Mouse (Mus musculus): Measurements from ENCODE around the gene Tmem132a.

The Tmem132a gene

DNA sequence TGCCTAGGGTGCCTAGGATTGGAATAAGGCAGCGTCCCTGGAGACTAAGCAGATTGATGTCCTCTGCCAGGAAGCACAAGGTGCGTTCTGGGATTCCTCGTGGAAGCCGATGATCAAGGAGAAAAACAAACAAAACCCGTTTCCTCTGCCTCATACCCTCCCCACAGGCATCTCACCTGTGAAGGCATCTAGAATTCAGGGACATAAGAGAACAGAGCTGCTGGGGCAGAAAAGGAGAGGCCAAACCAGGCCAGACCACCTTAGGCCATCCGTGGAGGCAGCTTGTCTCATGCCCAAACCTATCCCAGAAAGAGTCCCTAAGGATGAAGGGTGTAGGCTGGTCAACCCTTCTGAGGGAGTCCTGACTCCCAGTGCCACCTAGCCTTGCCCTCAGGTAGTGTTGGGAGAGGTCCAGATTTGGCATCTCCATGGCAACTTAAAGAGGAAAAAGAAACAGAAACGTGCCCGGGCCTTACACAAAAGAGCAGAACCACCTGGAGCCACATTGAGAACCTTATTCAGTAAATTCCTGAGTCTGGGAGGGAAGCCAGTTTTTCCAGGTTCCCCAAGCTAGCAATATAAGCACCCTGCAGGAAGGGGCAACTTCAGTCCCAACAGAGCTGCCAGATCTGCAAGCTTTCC lies at the start of gene Tmem132a:
Gene Tmem132a (minus strand): TSS at position 55 of the 642 bp plus-strand sequence.
- no peak for DNase-seq (ENCODE audit: inconsistent ontology term)

DNA sequence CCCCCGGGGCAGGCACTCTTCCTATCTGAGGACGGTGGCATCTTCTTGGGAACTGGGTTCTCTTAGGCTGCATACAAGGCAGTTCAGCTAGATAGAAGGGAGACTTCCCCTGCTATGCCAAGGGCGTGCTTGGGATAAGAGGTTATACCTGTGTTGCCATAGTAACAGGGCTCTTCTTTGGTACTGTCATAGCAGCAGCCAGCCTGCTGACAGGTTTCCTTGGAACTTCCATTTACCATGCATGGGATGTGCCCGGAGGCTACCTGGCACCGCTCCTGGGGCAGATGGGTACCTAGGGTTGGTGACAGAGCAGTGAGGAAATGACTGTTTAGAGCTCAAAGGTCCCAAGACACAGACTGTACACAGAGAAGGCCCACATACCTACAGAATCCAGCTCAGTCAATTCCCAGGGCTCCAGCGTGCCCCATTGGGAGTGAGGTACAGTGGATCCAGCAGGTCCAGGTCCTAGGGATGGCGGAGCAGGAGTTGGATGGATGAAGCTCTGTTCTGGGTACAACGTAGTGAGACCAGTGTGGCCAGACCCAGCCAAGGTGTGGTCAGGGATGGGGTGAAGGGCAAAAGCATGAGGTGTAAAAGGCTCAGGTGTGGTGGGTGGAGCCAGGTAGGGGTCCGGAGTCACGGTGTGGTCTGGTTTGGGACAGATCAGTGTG lies 48.7 kb upstream of the Tmem132a start:
- no peak for DNase-seq (ENCODE audit: inconsistent ontology term)

DNA sequence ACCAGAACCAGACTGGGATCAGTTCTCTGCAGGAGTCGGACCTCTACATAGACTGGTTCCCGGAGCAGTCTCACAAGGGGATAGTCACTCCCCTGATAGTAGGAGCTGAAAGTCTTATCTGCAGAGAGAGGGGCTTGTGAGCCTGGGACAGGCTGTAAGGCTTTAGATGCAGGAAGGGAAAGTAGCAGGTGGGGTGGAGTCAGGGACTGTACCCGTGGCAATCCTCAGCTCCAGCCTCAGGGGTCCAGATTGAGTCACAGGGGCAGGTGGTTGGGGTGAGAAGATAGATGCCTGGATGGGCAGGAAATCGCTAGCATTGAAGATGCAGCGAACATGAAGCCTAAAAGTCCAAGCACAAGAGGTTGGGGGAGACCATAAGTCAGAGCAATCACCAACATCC lies 46.8 kb upstream of the Tmem132a start:
- DNase-seq (ENCODE audit: inconsistent ontology term): no peak

DNA sequence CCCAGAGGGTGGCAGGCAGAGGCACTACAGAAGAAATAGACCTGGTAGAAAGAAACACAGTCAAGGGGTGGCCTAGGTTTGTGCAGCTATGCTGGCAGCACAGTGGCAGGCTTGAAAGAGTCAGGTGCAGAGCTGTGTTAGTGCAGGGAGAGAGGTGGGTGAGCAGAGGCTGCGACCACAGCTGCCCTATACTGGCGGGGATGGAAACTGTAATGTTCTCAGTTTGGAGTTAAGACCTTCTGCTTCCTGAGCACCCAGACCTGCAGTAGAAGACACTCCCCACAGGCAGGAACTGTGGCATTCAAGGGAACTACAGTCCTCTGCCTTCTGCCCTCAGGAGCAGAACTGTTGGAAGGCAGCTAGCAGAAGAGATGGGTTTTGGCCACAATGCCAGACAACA lies 45.1 kb upstream of the Tmem132a start:
- no peak for DNase-seq (ENCODE audit: inconsistent ontology term)

DNA sequence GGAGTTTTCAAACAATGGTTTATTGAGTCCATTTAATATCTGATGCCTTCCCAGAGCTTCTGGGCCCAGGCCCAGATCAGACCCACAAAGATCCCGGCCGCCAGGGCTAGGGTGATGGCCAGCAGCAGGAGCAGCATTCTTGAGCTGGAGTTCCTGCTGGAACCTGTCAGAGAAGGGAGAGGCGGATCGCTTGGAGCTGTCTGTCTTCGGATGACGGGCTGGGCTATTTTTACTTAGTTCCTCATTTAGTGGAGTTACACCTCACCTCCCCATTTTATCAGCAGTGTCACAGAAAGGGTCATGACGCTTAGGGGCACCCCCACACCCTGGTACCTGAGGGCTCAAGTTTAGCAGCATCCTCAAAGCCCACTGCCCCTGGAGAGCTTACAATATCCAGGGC lies 44.6 kb upstream of the Tmem132a start:
- DNase-seq (ENCODE audit: inconsistent ontology term): peak; percentile 30

DNA sequence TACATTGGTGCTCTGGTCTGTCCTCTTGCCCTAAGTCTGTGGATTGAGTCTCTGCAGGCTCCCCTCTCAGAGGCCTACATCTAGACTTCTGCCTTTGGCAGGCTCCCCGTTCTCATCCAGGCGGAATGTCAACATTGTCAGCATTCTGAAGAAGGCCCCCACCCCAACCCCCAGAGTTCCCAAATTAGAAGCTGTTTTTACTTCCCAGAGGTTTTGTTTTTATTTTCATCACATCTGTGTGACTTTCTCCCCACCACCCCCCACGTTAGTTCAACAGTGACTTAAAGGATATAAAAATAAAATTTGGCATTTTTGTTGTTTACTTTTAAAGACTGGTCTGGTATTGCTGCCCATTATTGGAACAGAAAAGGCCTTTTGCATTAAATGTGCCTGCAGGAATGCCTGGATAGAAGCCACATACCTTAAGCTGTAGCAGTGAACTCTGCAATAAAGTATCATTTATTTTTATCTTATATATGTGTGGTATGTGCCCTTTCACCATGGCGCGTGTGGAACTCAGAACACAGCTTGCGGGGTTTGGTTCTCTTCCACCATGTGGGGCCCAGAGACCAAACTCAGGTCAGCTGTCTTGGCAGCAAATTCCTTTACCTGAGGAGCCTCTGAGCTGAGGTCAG lies 39.5 kb upstream of the Tmem132a start:
- DNase-seq (ENCODE audit: inconsistent ontology term): no peak

DNA sequence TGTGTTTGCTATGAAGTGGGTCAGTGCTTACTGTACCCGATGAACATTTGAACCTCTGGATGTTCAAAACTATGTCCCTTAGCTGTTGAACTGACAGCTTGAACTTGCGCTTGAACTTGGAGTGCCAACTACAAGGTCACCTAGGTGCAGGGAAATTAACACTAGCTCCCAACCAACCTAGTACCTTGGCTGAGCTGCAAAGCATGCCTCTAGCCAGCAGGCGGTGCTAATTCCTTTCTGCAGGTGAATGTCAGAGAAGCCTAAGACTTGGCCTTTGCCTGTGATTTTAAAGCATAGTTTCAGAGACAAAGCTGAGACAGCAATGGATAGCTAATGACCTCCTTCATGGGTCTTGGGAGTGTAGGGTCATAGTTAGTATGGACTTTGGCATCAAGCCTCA lies 38.2 kb upstream of the Tmem132a start:
- DNase-seq (ENCODE audit: inconsistent ontology term): no peak

DNA sequence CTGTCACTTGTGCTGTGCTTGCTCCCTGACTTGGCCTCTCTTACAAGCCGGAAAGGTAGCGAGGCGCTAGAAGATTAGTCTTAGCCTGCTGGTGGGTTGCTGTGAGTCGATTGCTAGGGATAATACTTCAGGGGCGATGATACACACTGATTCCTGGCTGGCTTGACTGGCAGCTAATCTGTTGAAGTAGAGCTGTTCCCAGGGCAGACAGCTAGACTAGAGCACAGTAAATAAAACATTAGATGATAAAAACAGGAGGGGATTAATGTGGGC lies 35.9 kb upstream of the Tmem132a start:
- no peak for DNase-seq (ENCODE audit: inconsistent ontology term)

DNA sequence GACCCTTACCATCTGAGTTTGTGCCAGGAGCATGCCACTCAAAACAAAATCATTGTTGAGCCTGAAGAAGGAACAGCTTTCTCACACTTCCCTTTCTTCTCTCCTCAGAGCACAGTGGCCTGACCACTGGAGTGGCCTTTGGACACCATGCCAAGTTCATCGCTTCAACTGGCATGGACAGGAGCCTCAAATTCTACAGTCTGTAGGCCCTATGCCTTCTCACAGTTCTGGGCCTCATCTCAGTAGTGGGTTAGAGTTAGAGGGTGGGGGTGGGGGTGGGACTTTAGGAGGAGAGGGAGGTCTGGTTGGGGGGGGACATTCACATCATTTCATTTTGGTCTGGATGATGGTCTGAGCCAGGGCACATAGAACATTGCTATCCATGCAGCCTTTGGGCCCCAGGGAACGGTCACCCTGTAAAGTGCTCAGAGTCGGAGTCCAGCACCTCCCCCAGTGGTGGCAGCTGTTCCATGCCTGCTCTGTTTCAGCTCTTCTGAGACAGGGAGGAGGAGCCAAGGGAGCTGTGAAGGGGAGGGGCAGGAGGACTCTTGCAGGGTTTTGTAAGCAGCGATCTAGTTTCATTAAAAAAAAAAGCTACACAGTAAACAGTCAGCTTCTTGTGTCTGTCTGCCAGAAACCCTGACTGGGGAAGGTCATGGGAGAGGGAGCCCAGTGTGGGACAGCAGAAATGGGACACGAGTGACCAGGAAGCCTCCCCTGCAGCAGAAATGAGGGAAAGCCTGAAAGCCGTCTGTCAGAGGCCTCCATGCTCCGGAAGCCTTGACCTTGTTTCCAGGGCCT lies 35.4 kb upstream of the Tmem132a start:
- peak; percentile 63 for DNase-seq (ENCODE audit: inconsistent ontology term)

DNA sequence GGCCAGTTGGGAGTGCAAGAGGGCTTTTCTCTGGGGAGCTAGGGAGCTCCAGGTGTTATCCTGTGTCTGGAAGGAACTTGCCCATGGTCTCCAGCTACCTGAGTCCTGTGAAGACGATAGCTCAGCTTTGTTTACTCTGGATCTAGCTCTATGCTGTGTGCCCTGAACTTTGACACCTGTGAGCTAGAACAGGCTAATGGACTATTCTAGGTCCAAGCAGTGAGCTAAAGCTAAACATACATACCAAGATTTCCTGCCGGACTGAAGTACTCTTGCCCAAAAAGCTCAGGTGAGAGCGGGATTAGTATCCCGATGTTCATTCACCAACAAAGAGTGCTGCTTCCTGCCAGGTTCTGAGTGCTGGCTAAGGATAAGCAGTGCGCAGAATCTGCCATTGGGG lies 34.8 kb upstream of the Tmem132a start:
- no peak for DNase-seq (ENCODE audit: inconsistent ontology term)

DNA sequence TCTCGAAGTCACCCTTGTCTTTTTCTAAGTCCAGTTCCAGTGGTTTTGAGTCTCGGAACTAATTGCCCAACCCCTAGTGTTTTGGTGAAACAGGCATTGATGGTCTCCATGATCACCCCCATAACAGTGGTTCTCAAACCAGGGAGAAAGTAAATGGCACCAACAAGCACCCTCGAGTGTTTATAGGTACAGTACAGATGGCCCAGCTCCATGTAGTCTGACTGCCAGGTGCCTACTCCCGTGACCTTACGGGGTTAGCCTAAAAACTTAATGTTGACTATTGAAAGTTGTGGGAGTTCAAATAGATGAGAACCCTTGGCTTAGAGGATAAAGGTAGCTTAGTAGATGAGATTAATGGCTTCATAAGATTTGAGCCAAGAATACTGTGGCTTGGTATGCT lies 31.3 kb upstream of the Tmem132a start:
- no peak for DNase-seq (ENCODE audit: inconsistent ontology term)

DNA sequence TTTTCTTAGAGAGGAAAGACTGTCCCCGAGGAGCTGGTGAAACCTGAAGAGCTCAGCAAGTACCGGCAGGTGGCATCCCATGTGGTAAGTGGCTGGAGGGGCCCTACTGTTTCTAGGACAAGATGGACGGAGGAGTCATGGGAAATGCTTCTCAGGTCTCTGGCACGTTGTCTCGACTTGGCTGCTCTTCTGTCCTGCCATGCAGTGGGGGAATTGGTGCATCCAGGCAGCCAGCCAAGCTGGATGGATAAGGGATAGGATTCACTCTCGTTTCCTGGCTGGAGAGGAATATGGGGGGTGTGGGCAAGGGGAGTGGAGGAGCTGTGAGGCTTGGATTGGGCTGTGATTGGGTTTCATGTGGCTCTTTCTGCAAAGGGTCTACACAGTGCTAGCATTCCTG lies 30.6 kb upstream of the Tmem132a start:
- DNase-seq (ENCODE audit: inconsistent ontology term): no peak

DNA sequence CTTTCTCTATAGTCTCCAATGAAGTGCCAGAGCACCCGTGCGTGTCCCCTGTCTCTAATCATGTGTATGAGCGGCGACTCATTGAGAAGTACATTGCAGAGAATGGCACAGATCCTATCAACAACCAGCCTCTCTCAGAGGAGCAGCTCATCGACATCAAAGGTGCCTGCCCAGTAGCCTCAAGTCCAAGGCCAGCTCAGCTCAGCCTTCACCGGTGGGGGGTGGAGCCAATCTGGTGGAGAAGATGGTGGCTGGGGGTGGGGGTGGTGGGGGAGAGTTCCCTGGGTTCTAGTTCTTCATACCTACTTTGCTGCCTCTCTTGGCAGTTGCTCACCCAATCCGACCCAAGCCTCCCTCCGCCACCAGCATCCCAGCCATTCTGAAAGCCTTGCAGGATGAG lies 27.8 kb upstream of the Tmem132a start:
- no peak for DNase-seq (ENCODE audit: inconsistent ontology term)

DNA sequence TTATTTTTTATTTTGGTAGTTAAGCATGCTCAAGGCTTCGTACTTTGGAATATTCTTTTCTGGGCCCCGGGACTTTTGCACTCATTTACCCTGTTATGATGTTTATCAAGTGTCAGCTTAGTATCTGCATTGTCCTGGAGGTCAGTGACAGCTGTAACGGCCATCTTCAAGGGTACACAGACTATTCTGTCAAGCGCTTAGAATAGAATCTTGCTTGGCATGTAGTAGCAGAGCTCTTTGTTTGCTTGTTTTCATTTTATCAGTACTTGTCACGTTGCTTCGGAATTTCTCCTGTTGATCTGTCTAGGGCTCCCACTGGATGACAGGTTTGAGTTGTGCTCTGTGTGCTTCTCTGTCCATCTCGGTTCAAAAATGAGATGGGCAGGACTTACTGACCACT lies 27.1 kb upstream of the Tmem132a start:
- DNase-seq (ENCODE audit: inconsistent ontology term): no peak

DNA sequence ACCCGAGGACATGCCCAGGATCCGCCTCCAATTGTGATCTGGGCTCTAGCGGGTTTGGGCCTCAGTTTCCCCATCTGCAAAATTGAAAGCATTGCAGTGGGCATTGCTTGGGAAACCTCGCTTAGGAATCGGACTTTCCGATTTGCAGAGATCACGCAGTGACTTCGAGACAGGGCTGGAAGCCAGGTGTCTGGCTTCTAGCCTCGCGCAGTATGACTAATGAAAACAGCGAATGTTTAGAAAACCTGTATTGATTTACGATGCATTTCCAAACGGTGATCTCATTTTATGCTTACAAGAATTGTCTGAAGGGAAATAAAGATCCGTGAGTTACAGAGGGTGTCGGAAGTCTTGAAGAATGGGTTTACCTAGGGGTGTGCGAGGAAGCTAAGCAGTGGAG lies 26.0 kb upstream of the Tmem132a start:
- DNase-seq (ENCODE audit: inconsistent ontology term): peak; percentile 32

DNA sequence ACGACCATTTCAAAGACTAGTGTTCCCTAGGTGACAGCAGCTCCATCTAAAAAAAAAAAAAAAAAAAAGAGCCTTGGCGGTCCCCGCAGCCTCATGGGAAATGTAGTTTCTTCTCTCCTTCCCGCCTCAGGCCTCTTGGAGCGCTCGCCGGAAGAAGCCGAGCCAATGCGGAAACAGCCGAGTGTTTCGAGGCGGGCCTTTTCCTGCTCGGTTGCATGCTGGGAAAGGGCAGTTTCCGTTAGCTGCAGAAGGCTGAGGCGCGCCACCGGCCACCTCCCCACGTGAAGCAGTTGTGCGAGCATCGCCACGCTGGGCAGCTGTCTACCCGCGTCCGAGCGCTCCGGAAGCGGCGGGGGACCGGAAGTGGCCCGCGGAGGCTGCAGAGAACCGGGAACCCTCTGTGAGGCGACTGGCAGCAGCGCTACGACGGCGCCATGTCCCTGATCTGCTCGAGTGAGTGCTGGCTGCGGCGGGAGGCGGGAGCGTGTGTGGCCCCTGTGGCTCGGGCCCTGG lies 25.3 kb upstream of the Tmem132a start, which contains the start of gene Prpf19:
Gene Prpf19 (plus strand): TSS at position 216 of the 513 bp plus-strand sequence.
- peak; percentile 96 for DNase-seq (ENCODE audit: inconsistent ontology term)

DNA sequence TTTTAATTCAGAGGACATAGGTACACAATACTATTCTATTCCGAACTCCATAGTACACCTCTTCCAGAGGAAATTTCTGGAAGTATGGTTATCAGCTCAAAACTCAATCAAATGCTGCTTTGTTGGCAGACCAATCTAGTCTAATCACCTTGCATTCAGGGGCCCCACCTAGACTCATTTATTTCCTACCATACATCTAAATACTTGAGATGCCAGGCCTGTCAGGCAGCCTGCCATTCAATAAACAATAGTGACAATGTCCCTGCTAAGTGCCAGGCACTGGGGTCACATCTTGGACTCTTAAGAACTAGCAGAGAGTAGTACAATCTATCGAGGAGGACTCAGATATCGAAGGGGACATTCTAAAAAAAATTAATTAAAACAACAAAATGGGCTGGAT lies 22.5 kb upstream of the Tmem132a start:
- no peak for DNase-seq (ENCODE audit: inconsistent ontology term)

DNA sequence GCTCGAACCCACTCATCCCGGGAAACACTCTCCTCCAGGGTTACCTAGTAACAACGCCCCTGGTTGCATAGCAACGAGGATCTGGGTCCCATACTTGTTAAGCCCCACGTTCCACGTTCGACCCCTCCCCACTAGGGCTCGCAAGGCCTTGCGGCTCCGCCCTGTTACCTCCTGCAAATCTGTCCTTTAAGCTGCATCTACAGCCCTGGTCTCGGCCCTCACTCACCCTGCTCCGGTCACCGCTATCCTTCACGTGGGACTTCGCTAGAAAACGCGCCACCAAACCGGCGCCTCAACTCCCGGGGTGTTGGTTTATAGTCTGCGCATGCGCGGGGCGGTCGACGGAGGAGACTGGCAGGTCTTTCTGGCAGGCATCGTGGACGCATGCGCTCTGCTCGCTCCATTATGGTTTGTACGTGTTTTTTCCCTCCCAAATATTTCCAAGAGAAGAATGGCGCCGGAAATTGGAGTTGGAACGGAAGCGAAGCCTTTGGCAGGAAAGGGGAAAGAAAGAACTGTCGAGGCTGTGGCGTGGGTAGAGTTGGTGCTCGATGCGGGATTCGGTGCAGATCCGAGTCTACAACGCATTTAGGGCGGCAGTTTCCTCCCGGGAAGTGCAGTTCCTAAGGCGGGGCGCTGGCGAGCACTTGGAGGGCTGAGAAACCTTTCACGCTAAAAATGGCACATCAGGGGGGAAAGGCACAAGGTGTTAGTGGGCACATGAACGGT lies 11.8 kb upstream of the Tmem132a start, which contains the start of gene Tmem109:
Gene Tmem109 (minus strand): TSS at position 576 of the 729 bp plus-strand sequence.
- DNase-seq (ENCODE audit: inconsistent ontology term): peak; percentile 95

DNA sequence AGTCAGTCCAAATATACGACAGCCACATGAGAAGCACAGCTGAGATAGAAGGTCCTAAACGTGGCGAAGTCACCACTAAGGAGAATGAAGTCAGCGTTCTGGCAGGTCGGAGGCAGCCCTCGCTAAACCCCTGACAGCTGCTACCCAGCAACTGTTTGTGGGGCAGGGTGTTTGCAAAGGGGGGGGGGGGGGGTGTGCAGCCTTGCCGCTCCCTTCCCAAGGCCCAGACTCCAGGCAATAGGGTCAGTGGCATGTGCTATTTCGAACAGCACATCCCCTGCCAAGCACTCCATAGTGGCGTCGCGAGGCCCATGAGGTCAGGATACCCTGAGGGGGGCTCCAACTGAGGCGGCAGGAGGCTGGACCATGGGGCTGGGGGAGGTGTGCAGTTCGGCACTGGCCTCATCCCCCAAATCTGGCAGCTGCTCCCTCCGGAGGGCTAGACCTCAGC lies 11.3 kb upstream of the Tmem132a start:
- no peak for DNase-seq (ENCODE audit: inconsistent ontology term)

DNA sequence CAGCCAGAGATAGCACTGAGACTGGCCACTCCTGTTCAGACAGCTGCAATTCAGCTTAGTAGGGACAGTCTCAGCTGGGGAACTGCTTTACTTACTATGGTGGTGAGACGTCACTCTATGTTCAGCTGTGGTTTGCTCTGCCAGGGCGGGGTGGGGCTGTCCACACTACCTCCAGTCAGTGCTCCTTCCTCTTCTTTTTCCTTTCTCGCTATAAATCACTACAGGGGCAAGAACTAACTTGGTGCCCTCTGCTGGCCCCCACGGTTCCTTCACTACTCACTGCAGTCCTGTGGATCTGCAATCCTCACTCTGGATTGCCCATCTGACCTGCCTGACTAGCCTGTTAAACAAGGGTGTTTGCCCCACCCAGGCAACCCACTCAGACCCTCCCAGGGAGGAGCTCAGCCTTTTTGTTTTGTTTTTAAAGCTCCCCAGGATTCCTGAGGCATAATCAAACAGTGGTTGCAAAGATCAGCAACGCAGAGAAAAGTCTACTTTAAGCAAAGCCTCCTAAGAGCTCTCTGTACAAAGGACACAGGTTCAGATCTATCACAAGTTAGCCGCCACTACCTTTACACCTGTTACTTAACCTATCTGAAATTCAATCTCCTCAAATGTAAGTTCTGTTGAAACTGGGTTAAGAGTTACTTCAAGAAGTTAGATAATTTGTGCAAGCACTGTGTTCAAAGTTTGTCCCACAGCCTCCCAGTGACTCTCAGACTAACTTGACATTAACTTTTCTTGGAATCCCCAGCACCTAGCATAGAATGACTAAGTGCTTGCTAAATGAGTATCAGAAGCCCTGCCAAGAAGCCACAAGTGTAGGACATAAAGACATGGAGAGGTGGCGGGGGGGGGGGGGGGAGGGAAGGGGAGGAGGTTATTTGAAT lies 10.6 kb upstream of the Tmem132a start:
- no peak for DNase-seq (ENCODE audit: inconsistent ontology term)

Data from Muller cell, postnatal 12 days (primary cell).